Mouse (Mus musculus): Measurements from ENCODE around the gene Ces1f.

Gene Ces1f

GRCm38 (mm10) chr8:93211091-93211490 is 68.5 kb downstream of the Ces1f start:
- no peak for DNase-seq (ENCODE audit: low spot score in 2 of 2)
